Mouse (Mus musculus) heart, postnatal 0 days (tissue): ENCODE measurements around the gene Gpr87.

Experiments used
- CTCF ChIP-seq: IDR thresholded peaks from 2 replicates; pipeline ENCODE4 v1.5.1; 2016; ENCODE audit warnings: antibody characterized with exemption, control low read depth, low read depth
- EP300 ChIP-seq: IDR thresholded peaks from 2 replicates; pipeline ENCODE4 v1.6.1; 2016; ENCODE audit warnings: antibody characterized with exemption, low read depth

- TF ChIP-seq CTCF = no peak
- no peak for TF ChIP-seq EP300
Measured at GRCm38 (mm10) chr3:59129547-59129946, 65.4 kb downstream of the Gpr87 start.
